Mouse (Mus musculus): ENCODE data around the gene Ugt2b38.
"Not testable (repeated sequence)": the region's sequence is repeated elsewhere in the genome, so short reads cannot be mapped to it uniquely, and the experiment has no call there.

The Ugt2b38 gene

DNA sequence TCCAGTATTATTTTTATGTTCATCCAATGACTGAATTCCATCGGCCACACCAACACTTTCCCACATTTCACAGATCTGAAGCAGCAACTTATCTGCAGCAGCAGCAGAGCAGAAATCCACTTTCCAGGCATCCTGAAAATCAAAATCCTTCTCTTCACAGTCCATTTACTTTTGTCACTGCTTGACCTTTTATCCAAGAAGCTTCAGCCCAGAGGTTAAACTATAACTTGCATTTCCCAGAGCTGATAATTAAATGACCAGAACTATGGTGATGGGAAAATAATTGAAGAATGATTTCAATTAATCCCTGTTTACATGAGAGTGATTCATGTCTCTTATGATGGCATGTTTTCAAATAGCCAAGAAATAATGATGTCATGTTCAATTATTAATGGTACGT lies at the start of gene Ugt2b38:
Gene Ugt2b38, minus strand, starts transcription at position 163 of the 400 bp plus-strand sequence.
- DNase-seq (ENCODE audit: low spot score) = not testable (repeated sequence)

DNA sequence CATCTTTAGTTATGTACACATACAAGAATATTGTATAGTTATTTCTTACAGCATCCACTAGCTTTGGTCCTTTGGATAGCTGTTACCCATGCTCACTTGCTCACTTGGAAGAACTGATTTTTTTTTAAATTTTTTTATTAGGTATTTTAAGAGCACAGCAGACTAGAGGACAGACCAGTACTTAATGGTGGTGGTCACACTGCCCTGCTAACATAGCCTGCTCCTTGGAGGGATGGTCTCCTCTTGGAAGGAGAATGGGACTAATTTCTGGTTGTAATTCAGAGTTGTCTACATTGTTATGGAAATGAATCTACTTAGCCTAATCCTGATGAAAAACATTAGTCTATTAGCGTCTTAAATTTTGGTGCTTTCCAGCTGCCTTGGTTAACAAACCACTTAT lies 34.8 kb upstream of the Ugt2b38 start:
- no peak for DNase-seq (ENCODE audit: low spot score)

DNA sequence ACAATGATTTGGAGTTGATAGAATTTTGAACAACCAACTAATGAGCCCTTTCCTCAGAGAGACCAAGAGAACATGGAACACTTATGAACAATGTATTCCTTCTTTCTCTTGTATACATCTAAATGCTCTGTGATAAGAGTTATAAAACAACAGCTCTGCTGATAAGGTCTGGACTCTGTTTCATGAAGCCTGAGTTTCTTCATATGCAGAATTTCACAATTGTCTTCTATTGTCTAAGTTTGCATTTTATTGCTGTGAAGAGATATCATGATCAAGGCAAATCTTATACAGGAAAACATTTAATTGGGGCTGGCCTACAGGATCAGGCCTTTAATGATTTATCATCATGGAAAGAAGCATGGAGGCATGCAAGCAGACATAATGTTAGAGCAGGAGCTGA lies 33.7 kb upstream of the Ugt2b38 start:
- no peak for DNase-seq (ENCODE audit: low spot score)

DNA sequence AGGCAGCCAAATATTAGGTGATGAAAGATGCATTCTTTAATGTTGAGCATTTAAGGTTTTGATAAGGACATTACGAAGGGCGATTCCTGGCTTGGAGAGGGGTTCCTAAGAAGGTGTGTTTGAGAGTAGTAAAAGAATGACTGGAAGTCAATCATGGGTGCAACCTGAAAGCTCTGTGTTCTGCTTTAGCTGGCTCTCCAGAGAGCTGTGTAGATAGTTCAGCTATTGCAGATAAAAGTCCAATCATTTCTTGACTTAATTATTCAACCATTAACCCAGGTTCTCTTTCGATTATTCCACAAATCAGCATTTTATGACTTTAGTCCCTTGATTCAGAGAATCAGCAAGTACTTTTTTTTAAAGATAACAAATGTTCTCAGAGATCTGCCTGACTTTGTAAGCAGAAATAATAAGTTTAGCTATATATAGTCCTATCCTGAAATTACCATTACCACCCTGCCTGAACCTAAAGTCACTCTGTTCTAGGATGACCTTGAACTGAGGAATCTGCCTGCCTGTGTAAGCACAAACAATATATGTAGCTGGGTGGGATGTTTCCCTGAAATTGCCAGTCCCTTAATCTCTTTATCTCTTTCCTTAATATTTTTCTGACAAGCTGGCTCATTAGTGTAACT lies 32.3 kb upstream of the Ugt2b38 start:
- DNase-seq (ENCODE audit: low spot score) = no peak

DNA sequence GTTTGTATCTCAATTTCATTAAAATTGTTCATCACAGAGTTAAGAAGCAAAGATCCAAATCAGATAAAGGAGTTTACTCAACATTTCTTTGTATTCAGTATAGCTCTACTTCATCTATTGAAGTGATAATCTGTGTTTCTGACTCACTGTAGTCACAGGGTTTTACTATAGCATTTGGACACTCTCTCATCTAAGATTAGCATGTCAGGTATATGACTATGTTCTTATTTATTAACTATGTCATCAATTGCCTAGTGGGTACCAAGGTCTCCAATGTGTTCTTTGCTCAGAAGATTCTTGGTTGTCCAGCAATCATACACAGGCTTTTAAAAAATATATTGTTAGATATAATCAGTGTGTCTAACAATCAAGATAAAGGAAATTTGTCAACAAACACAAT lies 31.5 kb upstream of the Ugt2b38 start:
- no peak for DNase-seq (ENCODE audit: low spot score)

DNA sequence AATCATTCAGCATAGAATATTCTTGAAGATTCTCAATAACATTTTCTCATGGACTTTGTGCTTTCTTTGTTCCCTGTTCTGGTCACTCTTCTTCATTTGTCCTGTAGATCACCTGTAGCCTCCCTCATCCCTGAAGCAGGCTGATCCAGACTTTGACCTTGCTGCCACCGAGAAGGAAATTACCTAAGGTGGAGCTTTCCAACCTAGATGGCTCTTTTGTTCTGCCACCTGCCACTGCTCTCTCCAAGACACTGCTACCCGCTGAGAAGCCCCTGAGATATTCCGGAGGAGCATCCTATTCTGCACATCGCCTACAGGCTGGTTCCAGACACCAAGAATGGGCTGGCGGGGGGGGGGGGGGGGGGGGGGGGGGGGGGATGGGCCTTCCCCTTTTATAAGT lies 28.5 kb upstream of the Ugt2b38 start:
- not testable (repeated sequence) for DNase-seq (ENCODE audit: low spot score)

DNA sequence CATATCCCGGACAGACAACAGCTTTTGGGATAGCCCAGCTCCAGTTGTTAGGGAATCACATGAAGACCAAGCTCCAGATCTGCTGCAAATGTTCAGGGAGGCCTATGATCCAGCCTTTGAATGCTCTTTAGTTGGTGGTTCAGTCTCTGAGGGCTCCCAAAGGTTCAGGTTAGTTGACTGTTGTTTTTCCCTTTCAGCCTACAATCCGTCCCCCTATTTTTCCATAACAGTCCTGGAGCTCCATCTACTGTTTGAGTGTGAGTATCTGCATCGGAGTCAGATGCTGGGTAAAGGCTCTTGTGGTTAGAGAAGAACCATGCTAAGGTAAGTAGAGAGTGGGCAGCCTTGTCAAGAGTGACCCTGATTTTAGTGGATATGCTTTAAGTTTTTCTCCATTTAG lies 12.3 kb upstream of the Ugt2b38 start:
- no peak for DNase-seq (ENCODE audit: low spot score)

DNA sequence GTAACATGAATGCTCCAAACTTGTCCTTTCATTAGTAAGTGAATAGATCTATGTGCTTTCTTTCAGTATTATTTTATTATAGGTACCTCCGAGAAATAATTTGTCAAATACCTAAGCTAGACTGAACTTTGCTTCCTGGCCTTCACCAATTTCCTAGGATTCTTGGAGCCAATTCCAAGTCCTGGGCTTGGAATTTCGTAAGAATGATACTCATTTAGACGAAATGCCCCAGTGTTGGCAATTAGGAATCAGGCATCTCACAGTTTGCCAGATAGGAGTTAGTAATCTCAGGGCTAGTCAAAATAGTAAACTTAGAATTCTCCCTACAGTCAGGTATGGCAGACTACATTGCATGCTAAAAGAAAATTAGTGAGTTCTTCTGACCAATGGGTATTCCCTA lies 1.7 kb upstream of the Ugt2b38 start:
- no peak for DNase-seq (ENCODE audit: low spot score)

DNA sequence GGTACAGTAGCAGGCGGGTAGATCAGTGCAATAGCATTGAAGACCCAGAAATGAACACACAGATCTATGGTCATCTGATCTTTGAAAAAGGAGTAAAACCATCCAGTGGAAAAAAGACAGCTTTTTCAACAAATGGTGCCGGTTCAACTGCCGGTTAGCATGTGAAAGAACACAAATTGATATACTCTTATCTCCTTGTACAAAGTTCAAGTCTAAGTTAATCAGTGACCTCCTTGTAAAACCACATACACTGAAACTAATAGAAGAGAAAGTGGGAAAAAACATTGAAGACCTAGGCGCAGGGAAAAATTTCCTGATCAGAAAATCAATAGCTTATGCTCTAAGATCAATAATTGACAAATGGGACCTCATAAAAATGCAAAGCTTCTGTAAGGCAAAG lies 27.0 kb downstream of the Ugt2b38 start:
- no peak for DNase-seq (ENCODE audit: low spot score)

DNA sequence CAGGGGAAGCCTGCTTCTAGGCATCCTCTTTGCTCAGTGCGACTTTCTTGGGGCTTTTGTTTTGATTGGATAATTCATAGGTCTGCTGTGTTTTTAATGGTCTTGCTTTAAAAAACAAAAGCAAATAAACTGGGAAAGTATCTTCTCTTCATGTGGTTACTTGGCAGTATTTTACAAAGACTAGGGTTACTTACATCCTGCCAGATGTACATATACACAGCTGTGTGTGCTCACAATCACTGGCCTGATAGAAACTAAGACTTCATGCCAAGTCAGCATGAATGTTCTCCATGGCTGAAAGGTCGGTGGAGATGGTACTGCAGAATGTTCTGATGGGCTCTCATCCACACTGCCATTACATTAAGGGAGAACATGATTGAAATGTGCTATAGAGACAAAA lies 33.2 kb downstream of the Ugt2b38 start:
- no peak for DNase-seq (ENCODE audit: low spot score)

DNA sequence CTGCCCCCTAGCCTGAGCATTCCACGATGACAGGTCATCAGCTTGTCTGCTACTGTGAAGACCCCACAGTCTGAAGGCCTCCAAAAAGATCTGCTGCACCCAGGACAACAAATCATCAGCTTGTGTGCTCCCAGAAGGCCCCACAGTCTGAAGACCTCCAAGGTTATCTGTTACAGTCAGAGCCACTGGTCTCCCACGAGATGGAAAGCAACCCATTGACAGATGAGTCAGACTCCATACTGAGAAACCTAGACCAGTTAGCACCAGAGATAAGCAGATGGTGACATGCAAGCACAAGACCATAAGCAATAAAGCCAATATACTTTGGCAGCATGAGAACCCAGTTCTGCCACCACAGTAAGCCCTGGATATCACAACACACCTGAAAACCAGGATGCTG lies 43.8 kb downstream of the Ugt2b38 start:
- DNase-seq (ENCODE audit: low spot score) = no peak

DNA sequence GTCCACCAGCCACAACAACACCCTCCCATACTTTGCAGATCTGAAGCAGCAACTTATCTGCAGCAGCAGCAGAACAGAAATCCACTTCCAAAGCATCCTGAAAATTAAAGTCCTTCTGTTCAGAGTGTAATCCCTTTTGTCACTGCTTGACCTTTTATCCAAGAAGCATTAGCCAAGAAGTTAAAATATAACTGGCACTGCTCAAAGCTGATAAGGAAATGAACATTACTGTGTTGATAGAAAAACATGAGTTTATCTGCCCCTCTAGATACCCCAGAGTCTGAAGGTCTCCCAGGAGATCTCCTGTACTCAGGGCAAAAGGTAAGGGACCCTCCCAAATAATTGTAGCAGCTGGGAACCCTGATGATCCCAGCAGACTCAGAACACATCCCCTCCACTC lies 44.2 kb downstream of the Ugt2b38 start:
- no peak for DNase-seq (ENCODE audit: low spot score)

DNA sequence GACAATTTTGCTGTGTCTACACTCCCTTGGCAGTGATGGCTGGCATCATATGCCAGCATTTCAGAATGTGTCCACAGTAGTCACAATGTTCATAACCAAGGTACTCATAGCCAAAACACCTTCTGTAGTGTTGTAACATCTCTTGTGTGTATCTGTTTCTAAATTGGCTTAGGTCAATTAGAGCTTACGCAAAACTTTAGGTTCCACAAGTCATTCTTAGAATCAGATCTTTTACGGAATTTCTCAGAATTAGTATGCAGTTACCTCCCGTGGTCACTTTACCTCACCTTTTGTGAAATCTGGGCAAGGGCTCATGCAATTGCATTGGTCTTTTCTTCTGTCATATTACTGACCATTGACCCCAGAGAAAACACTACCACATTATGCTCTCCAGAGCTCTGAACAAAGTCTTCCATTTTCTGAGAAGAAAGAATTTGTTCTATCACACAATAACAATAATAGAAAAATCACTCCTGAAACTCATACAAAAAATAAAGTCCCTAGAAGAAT lies 48.1 kb downstream of the Ugt2b38 start:
- no peak for DNase-seq (ENCODE audit: low spot score)

DNA sequence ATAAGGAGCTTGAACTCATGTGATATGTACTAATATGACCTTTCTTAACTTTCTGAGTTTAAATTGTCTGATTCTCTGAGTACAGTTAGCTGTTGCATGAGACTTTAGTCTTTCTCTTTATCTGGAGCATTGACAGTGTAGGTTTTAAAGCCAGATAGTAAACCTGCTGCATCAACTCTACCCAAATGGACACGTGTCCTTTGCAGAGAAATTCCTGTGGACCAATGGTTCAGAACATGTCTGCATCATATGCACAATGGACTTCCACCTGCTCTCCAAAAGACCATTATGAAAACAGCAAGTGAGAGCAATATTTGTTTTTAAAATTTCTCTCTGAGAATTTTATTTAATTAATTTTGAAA lies 50.5 kb downstream of the Ugt2b38 start:
- no peak for DNase-seq (ENCODE audit: low spot score)

DNA sequence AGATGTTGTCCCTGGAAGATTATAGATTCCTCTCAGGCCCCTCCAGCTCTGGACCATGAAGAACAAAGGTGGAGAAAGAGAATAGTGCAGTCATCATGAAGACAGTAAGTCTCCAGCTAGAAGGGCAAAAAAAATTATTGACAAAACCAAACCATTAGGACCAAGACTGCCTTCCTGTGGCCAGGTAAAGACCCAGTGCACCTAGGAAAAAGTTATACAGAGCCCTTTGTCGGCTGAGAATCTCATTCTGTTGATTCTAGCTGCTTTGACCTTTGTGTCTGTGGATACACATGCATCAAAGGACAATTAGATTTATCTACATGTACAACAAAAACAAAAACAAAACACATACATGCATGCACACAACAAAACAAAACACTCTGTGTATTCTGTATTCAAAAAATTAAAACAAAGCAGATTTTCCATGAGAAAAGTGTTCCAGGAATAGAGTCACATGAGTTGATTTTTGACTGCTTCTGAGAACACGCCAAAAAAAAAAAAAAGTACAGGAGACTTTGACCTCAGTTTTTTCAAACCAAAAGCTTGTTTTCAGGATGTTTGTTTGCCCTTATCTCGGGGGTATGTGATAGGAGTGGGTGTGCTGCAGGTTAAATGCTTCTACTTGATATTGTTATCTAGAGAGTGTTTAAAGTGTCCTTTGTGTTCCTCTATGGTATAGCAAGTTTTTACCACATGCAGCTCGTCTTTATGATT lies 51.1 kb downstream of the Ugt2b38 start:
- DNase-seq (ENCODE audit: low spot score) = not testable (repeated sequence)
